Mouse (Mus musculus) thymus, postnatal 14 days (tissue): Measurements from ENCODE around the gene C1ql1.
"Not testable (repeated sequence)": the region's sequence is repeated elsewhere in the genome, so short reads cannot be mapped to it uniquely, and the experiment has no call there.

Source experiments
- DNase-seq: peaks from one replicate; pipeline ENCODE4 v3.0.0; 2021

Gene C1ql1

GRCm38 (mm10) chr11:102946265-102946991 is at the start of gene C1ql1:
C1ql1 (minus strand) TSS chr11:102946688.
- peak; percentile 86 for DNase-seq

DNA sequence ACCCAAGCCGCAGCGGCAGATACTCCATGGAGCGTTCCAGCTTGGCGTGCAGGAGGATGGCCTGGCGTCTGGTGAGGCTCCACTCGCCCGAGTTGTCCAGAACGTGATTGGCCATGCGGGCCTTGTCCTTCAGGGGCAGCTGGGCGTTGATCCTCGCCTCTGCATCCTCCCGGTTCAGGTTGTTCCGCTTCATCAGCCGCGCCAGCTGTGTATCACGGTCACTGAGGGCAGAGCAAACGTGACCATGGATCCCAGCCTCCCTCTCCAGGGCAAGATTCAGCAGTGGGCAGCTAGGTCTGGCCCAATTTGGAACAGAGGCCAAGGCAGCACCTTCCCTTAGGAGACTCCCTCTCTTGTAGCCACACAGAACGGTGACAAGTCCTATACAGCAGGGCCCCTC is 48.5 kb upstream of the C1ql1 start:
- DNase-seq, result no peak

DNA sequence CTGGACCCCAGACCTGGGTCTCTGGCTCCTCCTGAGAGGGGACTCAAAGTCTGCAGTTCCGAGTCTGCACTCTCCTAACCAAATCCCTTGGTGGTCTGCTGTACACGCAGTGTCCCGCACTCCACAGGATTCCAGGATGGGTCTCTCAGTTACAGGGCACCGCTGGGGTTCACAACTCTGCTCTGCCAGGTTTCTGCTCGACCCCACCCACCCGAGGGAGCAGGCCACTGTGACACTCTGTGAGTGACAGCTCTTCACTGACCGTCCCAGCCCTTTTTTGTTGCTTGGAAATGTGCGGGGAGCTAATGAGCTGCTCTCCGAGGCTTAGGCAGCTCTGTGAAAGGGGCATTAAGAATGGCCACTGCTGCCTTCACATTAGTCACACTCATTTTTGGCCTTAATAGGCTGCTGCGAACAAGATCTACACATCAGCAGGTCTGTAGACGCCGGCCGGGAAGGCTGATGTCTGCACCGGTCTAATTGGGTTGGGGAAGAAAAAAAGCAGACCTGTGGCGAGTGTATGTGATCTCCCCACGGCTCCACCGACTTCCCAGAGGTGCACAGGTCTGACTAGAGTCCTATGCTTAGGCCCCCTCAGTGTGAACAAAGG is 47.0 kb upstream of the C1ql1 start:
- no peak for DNase-seq

DNA sequence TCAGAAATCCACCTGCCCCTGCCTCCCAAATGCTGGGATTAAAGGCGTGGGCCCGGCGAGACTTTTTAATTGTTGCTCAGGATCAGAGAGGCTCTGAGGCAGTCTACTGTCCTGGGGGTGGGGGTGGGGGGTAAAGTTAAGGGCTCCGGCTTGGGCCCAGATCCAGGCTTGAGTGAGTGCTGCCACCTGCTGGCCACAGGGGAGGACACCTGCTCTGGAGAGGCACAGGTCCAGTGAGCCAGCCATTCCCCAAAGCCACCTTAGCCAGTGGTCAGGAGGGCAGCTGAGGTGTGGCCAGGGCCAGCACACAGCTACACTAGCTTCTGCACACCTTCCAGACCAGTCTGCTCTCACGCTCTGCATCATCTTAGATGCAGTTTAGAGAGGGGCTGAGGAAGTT is 46.5 kb upstream of the C1ql1 start:
- peak; percentile 78 for DNase-seq

GRCm38 (mm10) chr11:102991681-102992080 is 45.2 kb upstream of the C1ql1 start:
- DNase-seq, result peak; percentile 25

DNA sequence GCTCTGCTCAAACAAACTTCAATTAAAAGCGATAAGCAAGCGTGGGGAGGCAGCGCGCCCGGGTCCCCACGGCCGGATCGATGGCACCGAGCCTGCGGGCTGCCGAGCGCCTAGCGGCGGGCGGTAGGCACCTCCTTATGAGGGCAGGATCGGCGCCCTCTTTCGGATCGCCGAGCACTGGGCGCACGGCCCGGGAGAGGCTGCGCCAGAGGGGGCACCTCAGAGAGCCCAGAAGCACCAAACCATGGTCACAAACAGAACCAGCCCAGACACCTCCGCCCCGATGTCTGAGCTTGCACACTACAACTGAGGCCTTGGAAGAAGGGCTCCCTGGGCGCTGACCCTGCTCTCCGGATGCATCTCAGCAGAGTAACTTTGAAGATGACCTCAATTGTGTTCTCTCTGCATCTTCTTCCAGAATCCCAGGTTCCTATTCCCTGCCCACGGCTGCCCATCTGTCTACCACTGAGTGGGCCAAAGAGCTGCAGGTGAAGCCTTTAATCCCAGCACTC is 43.7 kb upstream of the C1ql1 start:
- peak; percentile 64 for DNase-seq

- DNase-seq, result no peak
Measured at GRCm38 (mm10) chr11:102989641-102990151, 43.2 kb upstream of the C1ql1 start.

DNA sequence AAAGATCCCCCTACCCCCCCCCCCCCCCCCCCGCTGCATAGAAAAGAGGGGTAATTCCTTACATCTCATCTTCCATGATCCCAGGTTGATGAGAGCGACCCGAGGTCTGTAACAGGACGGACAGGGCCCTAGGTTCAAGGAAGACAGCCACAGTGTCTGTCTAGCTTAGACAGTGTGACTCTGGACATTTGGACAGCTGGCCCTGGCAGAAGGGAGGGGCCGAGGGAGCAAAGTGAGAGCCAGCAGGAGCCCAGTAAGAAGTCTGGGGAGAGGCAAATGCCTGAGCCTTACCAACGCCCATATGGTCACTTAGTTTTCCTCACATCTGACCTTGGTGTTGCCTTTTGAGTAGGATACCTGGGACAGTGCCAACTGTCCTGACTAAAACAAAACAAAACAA is 38.7 kb upstream of the C1ql1 start:
- no peak for DNase-seq

GRCm38 (mm10) chr11:102984615-102985014 is 38.1 kb upstream of the C1ql1 start:
- DNase-seq, result no peak

DNA sequence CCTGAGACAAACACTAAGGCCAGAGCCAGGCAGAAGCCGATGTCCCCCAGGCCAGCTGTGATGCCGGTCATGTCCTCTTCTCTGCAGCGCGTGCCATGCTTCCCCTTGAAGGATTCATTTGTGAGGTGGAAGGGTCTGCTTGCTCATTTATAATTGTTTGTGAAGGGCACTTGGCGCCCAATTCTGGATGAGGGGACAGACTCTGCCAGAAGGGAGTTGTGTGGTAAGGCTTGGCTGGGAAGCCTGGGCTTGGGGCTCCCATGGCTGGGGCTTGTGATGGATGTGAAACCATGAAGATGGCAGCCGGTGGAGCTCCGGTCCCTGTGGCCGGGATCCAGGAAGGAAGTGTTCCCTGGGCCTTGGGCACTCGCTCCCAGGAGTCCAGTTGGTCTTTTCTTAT is 37.6 kb upstream of the C1ql1 start:
- DNase-seq, result no peak

DNA sequence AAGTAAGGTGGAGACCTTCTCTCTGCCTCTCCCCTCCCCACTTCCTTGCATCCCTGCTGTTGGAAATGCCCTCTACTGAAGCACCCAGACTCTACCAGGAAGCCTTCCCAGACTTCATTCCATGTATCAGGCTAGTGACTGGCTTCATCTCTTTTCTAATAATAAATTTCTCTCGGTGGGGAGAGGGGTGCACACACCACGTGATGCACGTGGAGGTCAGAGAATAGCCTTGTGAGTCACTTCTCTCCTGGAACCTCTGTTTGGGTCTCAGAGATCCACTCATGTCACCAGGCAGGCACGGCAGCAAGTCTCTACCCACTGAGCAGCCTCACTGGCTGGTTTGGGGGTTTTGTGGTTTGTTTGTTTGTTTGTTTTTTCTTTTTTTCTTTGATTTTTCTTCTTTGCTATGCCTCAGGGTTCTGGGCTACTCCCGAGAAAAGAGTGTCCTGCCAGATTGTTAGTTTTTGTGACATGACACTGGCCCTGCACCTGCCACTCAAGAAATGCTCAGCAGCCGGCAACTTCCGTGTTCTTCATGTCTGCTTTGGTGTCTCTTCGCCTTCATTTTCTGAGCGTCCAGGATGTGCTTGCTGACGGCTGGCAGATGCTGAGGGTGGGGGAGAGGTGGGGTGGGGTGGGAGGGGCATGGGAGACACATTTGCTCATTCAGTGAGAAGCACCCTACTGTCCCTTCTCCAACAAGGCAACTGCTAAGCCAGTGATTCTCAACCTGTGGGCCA is 34.8 kb upstream of the C1ql1 start:
- DNase-seq, result peak; percentile 53

DNA sequence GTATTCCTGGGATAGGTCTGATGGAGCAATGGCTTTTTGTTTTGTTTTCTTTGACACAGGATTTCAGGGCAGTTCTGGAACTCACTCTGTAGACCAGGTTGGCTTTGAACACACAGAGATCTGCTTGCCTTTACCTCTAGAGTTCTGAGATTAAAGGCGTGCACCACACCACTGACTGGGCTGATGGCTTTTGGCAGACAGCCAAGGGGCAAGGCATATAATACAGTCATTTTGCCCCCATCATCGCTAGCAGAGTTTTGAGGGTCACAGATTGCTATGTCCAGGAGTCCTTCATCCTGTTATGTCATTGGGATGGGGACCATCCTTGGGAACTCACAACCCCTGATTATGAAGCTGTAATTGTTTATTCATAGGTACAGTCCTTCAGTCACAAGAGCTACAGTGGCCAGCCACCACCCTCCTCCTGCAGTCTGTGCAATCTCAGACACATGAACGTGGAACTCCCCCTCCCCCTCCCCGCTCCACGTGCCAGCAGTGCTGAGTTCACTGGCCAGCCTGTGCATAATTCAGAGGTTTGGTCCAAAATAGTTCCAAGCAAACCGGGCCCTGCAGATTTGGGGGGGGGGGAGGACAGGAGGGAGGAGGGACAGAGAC is 31.7 kb upstream of the C1ql1 start:
- DNase-seq, result no peak

- DNase-seq, result not testable (repeated sequence)
Measured at GRCm38 (mm10) chr11:102975966-102976365, 29.5 kb upstream of the C1ql1 start.

- no peak for DNase-seq
Measured at GRCm38 (mm10) chr11:102972326-102972725, 25.8 kb upstream of the C1ql1 start.

GRCm38 (mm10) chr11:102971604-102972003 is 25.1 kb upstream of the C1ql1 start:
- DNase-seq, result no peak

- no peak for DNase-seq
Measured at GRCm38 (mm10) chr11:102964547-102965091, 18.1 kb upstream of the C1ql1 start.

- no peak for DNase-seq
Measured at GRCm38 (mm10) chr11:102963855-102964546, 17.5 kb upstream of the C1ql1 start.

GRCm38 (mm10) chr11:102963246-102963854 is 16.9 kb upstream of the C1ql1 start:
- DNase-seq, result no peak

GRCm38 (mm10) chr11:102962861-102963245 is 16.4 kb upstream of the C1ql1 start:
- no peak for DNase-seq

DNA sequence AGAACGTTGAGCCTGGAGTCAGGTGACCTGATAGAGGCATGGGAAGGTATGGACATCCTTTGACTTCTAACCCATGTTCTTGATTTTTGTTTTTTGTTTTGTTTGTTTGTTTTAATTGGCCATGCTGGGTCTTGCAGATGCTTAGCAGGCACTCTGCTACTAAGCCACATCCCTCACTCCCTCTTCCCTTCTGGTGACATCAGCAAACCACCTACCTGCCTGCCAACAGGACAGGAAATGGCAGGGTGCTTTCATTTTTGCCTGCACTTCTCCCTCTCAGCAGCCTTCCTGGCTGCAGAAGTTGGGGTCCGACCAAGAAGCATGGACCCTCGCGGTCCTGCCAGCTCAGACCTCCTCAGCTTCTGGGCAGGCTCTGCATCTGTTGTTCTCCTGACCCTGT is 14.6 kb upstream of the C1ql1 start:
- no peak for DNase-seq

- no peak for DNase-seq
Measured at GRCm38 (mm10) chr11:102958870-102959269, 12.4 kb upstream of the C1ql1 start.

GRCm38 (mm10) chr11:102958431-102958830 is 11.9 kb upstream of the C1ql1 start:
- no peak for DNase-seq
